Comparison of ENCODE assay signal across 10 mouse cellular contexts in the genomic region with DNA sequence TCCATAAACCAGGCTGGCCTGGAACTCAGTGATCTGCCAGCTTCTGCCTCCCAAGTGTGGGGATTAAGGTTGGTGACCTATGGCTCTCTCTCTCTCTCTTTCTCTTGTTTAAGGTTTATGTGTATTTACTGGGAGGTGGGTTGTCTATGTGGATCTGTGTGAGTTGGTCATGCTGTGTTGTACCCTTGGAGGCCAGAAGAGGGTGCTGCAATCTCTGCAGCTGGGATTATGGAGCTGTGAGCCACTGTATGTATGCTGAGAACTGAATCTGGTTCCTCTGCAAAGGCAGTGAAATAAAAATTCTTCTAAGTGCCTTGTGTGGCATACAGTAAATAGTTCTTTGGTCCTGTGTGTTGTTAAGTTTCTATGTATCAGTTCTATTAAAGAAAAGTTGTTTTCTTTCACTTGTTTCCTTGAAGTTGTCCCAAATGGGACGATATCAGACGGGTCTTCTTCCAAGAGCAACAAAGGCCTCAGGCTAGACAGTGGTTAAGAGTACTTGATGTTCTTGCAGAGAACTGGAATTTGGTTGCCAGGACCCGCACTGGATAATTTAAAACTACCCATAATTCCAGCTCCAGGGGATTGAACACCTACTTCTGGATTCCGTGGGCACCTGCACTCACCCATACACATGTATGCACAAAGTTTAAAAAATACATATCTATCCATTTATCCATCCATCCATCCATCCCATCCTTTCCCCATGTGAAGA. TPM values are rescaled to one million over a fixed set of nuclear protein-coding genes. Genes with fewer than 3 reads are reported as not detected.
A peak's percentile ranks its signal among the peaks of the same experiment; 100 is the strongest.
DNase-seq lines count a peak whose midpoint lies in the region; ATAC-seq and TF ChIP-seq lines count a peak whose summit lies in the region.
"Had no signal": no experiment of that assay in that cellular context is flagged by ENCODE, and none has a peak within 500 bp of the region (broad histone marks: within the 10 kb centered on the region; RNA-seq: fewer than 3 reads in every experiment).

No protein-coding gene starts in this region.

- WGBS in kidney, postnatal 0 days, result 88% methylated on average over 4 of the region's 4 CpGs
- 89% methylated on average over 4 of the region's 4 CpGs for WGBS in kidney, embryonic 16.5 days
- WGBS in forebrain, embryonic 15.5 days, result 90% methylated on average over 4 of the region's 4 CpGs

- H3K27ac ChIP-seq in kidney, postnatal 0 days, result no peak overlapping the region
- H3K27ac ChIP-seq in kidney, embryonic 16.5 days (ENCODE audit: low read length), result no peak overlapping the region
- H3K27ac ChIP-seq in forebrain, embryonic 15.5 days (replicated peaks), result no peak overlapping the region

- no peaks in the 10 kb centered on the region for H3K27me3 ChIP-seq in kidney, postnatal 0 days (ENCODE audit: insufficient read depth, low read length)
- no peaks in the 10 kb centered on the region for H3K27me3 ChIP-seq in kidney, embryonic 16.5 days (ENCODE audit: insufficient read depth, low read length)
- H3K27me3 ChIP-seq in forebrain, embryonic 15.5 days, result no peaks in the 10 kb centered on the region
- H3K27me3 ChIP-seq: stomach, embryonic 15.5 days had no signal

- TF ChIP-seq CTCF in kidney, postnatal 0 days (IDR thresholded peaks at IDR 0.05; ENCODE audit: low read depth), result peak; percentile 53; the same call in 1 of the 2 replicates

- DNase-seq in kidney, postnatal 0 days (ENCODE audit: low spot score), result peak; percentile 17
- peak; percentile 59 for DNase-seq in CD4-positive, CD25-positive, alpha-beta regulatory T cell, adult 2 months (ENCODE audit: low read depth, low spot score)
- peak; percentile 80 for DNase-seq in ZHBTc4 (ENCODE audit: low read depth, low spot score)
- DNase-seq in frontal cortex, postnatal 14 days (ENCODE audit: low spot score in 2 of 2), result no peak
- DNase-seq in heart, postnatal 36 days, result no peak
- DNase-seq: kidney, adult 9 months had no signal

- no peak for ATAC-seq in kidney, postnatal 0 days (replicated peaks; ENCODE audit: low FRiP score, low read depth)
- no peak for ATAC-seq in kidney, embryonic 16.5 days (ENCODE audit: low FRiP score, low TSS enrichment)
- peak; percentile 85 for ATAC-seq in megakaryocyte-erythroid progenitor cell, adult 5-6 weeks (replicated peaks; ENCODE audit: low FRiP score, low TSS enrichment, poor library complexity, severe bottlenecking)
- ATAC-seq in forebrain, embryonic 15.5 days (replicated peaks), result no peak

- no peaks in the 10 kb centered on the region for H3K36me3 ChIP-seq in kidney, postnatal 0 days (ENCODE audit: insufficient read depth, low read length)
- H3K36me3 ChIP-seq in kidney, embryonic 16.5 days (ENCODE audit: insufficient read depth, low read length), result no peaks in the 10 kb centered on the region
- no peaks in the 10 kb centered on the region for H3K36me3 ChIP-seq in forebrain, embryonic 15.5 days
- H3K36me3 ChIP-seq: stomach, embryonic 15.5 days had no signal

- H3K9me3 ChIP-seq in kidney, postnatal 0 days (replicated peaks; ENCODE audit: low read length), result no peaks in the 10 kb centered on the region
- peaks cover 4% of the 10 kb centered on the region for H3K9me3 ChIP-seq in kidney, embryonic 16.5 days (ENCODE audit: low read length)
- no peaks in the 10 kb centered on the region for H3K9me3 ChIP-seq in forebrain, embryonic 15.5 days
- H3K9me3 ChIP-seq: stomach, embryonic 15.5 days had no signal

- no peak overlapping the region for H3K4me3 ChIP-seq in kidney, postnatal 0 days (replicated peaks; ENCODE audit: low read depth, low read length)
- no peak overlapping the region for H3K4me3 ChIP-seq in kidney, embryonic 16.5 days (ENCODE audit: low read length)
- H3K4me3 ChIP-seq in forebrain, embryonic 15.5 days, result no peak overlapping the region
- H3K4me3 ChIP-seq: stomach, embryonic 15.5 days had no signal

- no peak overlapping the region for H3K9ac ChIP-seq in kidney, postnatal 0 days (ENCODE audit: low read depth, low read length)
- no peak overlapping the region for H3K9ac ChIP-seq in kidney, embryonic 16.5 days (replicated peaks; ENCODE audit: low read length)
- no peak overlapping the region for H3K9ac ChIP-seq in forebrain, embryonic 15.5 days (replicated peaks)
- H3K9ac ChIP-seq: stomach, embryonic 15.5 days had no signal

- no peaks in the 10 kb centered on the region for H3K4me1 ChIP-seq in kidney, postnatal 0 days (replicated peaks; ENCODE audit: insufficient read depth, low read length)
- H3K4me1 ChIP-seq in kidney, embryonic 16.5 days (ENCODE audit: insufficient read depth, low read length), result no peaks in the 10 kb centered on the region
- peaks cover 3% of the 10 kb centered on the region; the same call in 1 of the 2 replicates for H3K4me1 ChIP-seq in forebrain, embryonic 15.5 days
- H3K4me1 ChIP-seq: stomach, embryonic 15.5 days had no signal

- intact Hi-C loops in heart, postnatal 36 days (cut with DNase I), result no loop called here

- no peak overlapping the region for H3K4me2 ChIP-seq in kidney, postnatal 0 days (ENCODE audit: low read length)
- no peak overlapping the region for H3K4me2 ChIP-seq in kidney, embryonic 16.5 days (replicated peaks; ENCODE audit: low read depth, low read length)
- no peak overlapping the region for H3K4me2 ChIP-seq in forebrain, embryonic 15.5 days (replicated peaks)
- H3K4me2 ChIP-seq: stomach, embryonic 15.5 days had no signal

RNA-seq across cellular contexts. Expression of a gene that starts 6.4 kb away (rescaled TPM):
- 4.0 and 4.3 TPM in 2 replicates for polyA plus RNA-seq in kidney, postnatal 0 days (2015; fragmentation: Nextera tagmentation; extraction: Ambion mirVana)
- polyA plus RNA-seq in kidney, embryonic 16.5 days (2015; fragmentation: Nextera tagmentation; extraction: Ambion mirVana), result 3.2 and 3.4 TPM in 2 replicates
- 1.2 and 4.3 TPM in 2 replicates for total RNA-seq in megakaryocyte-erythroid progenitor cell, adult 5-6 weeks (2014; fragmentation: Nextera tagmentation)
- 2.4 and 3.0 TPM in 2 replicates for total RNA-seq in megakaryocyte-erythroid progenitor cell, adult 5-6 weeks (2017)
- total RNA-seq in heart, postnatal 36 days (2021), result 1 to 10 TPM; 2.0 to 4.2 TPM
- polyA plus RNA-seq in forebrain, embryonic 15.5 days (2015; fragmentation: Nextera tagmentation; extraction: Ambion mirVana), result 2.7 and 3.8 TPM in 2 replicates

RNA-seq across cellular contexts. Expression of a gene that starts 23.4 kb away (rescaled TPM):
- polyA plus RNA-seq in kidney, postnatal 0 days (2015; fragmentation: Nextera tagmentation; extraction: Ambion mirVana), result 223 and 238 TPM in 2 replicates
- 300 and 303 TPM in 2 replicates for polyA plus RNA-seq in kidney, embryonic 16.5 days (2015; fragmentation: Nextera tagmentation; extraction: Ambion mirVana)
- total RNA-seq in megakaryocyte-erythroid progenitor cell, adult 5-6 weeks (2014; fragmentation: Nextera tagmentation), result 311 and 390 TPM in 2 replicates
- total RNA-seq in megakaryocyte-erythroid progenitor cell, adult 5-6 weeks (2017), result 447 and 464 TPM in 2 replicates
- total RNA-seq in heart, postnatal 36 days (2021), result 100 to 1,000 TPM; 131 to 132 TPM
- 322 and 335 TPM in 2 replicates for polyA plus RNA-seq in forebrain, embryonic 15.5 days (2015; fragmentation: Nextera tagmentation; extraction: Ambion mirVana)

RNA-seq across cellular contexts. Expression of a gene that starts 31.6 kb away (rescaled TPM):
- polyA plus RNA-seq in kidney, postnatal 0 days (2015; fragmentation: Nextera tagmentation; extraction: Ambion mirVana), result 390 and 427 TPM in 2 replicates
- 371 and 385 TPM in 2 replicates for polyA plus RNA-seq in kidney, embryonic 16.5 days (2015; fragmentation: Nextera tagmentation; extraction: Ambion mirVana)
- 74.4 and 174 TPM in 2 replicates for total RNA-seq in megakaryocyte-erythroid progenitor cell, adult 5-6 weeks (2014; fragmentation: Nextera tagmentation)
- 63.0 and 95.3 TPM in 2 replicates for total RNA-seq in megakaryocyte-erythroid progenitor cell, adult 5-6 weeks (2017)
- total RNA-seq in heart, postnatal 36 days (2021), result 100 to 1,000 TPM; 150 to 164 TPM
- 235 and 252 TPM in 2 replicates for polyA plus RNA-seq in forebrain, embryonic 15.5 days (2015; fragmentation: Nextera tagmentation; extraction: Ambion mirVana)

RNA-seq across cellular contexts. Expression of a gene that starts 31.8 kb away (rescaled TPM):
- polyA plus RNA-seq in kidney, postnatal 0 days (2015; fragmentation: Nextera tagmentation; extraction: Ambion mirVana), result 34.8 and 36.5 TPM in 2 replicates
- polyA plus RNA-seq in kidney, embryonic 16.5 days (2015; fragmentation: Nextera tagmentation; extraction: Ambion mirVana), result 24.4 and 24.7 TPM in 2 replicates
- total RNA-seq in megakaryocyte-erythroid progenitor cell, adult 5-6 weeks (2014; fragmentation: Nextera tagmentation), result 31.4 and 32.3 TPM in 2 replicates
- total RNA-seq in megakaryocyte-erythroid progenitor cell, adult 5-6 weeks (2017), result 33.9 and 42.3 TPM in 2 replicates
- total RNA-seq in heart, postnatal 36 days (2021), result 1 to 10 TPM; 4.4 to 5.2 TPM
- polyA plus RNA-seq in forebrain, embryonic 15.5 days (2015; fragmentation: Nextera tagmentation; extraction: Ambion mirVana), result 3.4 and 3.5 TPM in 2 replicates

RNA-seq across cellular contexts. Expression of a gene that starts 41.9 kb away (rescaled TPM):
- polyA plus RNA-seq in kidney, postnatal 0 days (2015; fragmentation: Nextera tagmentation; extraction: Ambion mirVana), result 3.4 and 3.7 TPM in 2 replicates
- polyA plus RNA-seq in kidney, embryonic 16.5 days (2015; fragmentation: Nextera tagmentation; extraction: Ambion mirVana), result 3.7 and 3.8 TPM in 2 replicates
- total RNA-seq in megakaryocyte-erythroid progenitor cell, adult 5-6 weeks (2014; fragmentation: Nextera tagmentation), result 6.4 and 7.3 TPM in 2 replicates
- total RNA-seq in megakaryocyte-erythroid progenitor cell, adult 5-6 weeks (2017), result 16.3 and 23.6 TPM in 2 replicates
- 10 to 100 TPM; 14.5 to 16.8 TPM for total RNA-seq in heart, postnatal 36 days (2021)
- polyA plus RNA-seq in forebrain, embryonic 15.5 days (2015; fragmentation: Nextera tagmentation; extraction: Ambion mirVana), result 5.8 and 6.1 TPM in 2 replicates

Comparison
In these comparisons a context has a peak if more than half of its experiments do, and no peak if none do; other contexts are left out.
1. DNase-seq: peak in kidney, postnatal 0 days (single experiment), CD4-positive, CD25-positive, alpha-beta regulatory T cell, adult 2 months (single experiment) and ZHBTc4 (single experiment); none in frontal cortex, postnatal 14 days (0 of 2) and heart, postnatal 36 days (0 of 2).